Mouse (Mus musculus) kidney, postnatal 25 days (tissue): ENCODE measurements around the gene Tesmin.

ENCODE experiments used
- DNase-seq, 2 experiments: peaks; one replicate each; pipeline ENCODE4 v3.0.0; 2021; ENCODE audit warnings: mixed read lengths in 2 of 2

The Tesmin gene

DNA sequence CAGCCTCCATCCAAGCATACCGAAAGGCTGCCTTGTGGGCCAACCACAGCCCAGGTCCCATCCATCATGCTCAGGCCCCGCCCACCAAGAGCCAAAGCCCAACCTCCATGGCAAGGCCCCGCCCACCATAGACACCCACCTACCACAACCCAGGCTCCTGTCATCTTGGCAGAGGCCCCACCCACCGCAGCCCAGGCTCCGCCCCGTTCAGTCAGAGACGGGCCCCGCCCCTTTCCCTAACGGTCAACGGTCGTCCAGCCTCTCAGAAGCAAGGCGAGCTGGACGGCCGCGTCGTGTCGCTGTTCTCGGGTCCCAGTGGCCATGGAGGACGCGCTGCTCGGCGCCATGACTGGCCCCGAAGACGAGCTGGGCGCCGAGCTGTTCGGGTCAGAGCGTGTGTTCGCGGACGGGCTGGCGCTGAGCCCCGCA is at the start of gene Tesmin:
TSS of gene Tesmin (plus strand) at position 229 of the 429 bp plus-strand sequence.
- peak; percentile 95 for DNase-seq

DNA sequence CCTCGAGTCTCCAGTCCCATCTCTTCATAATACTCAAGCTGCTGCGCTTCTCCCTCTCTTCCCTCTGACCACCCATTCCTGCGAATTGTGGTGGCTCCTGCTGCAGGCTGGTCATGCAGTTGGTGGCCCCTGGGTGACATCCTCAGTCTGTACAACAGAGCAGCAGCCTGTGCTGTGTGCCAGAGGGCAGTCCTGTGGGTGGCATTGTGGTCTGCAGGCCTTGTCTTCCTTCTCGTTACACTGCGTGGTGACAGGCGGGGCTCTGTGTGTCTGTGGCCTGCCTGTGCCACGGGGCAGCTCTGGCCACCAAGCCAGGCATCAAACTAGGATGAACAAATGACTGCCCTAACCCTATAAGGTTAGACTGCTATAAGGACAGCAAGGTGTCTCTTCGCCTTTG is 49.5 kb upstream of the Tesmin start:
- no peak for DNase-seq

DNA sequence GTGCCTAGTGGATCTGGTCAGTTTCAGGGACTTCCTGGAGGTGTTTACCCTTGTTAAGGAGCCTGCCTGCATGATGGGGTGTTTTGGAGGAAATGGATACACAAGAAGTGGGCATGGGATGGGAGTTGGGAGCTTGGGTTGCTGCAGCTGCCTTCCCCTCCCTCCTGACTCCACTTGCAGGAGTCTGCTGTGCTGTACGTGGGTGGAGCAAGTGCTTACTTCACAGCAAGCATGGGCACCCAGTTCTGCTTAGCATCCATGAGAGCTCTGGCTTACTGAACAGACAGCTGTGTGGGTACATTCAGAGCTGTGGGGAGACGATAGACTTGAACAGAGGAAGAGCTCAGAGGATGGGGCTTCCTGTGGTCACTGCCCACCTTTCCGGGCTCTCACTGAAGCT is 47.6 kb upstream of the Tesmin start:
- no peak for DNase-seq

DNA sequence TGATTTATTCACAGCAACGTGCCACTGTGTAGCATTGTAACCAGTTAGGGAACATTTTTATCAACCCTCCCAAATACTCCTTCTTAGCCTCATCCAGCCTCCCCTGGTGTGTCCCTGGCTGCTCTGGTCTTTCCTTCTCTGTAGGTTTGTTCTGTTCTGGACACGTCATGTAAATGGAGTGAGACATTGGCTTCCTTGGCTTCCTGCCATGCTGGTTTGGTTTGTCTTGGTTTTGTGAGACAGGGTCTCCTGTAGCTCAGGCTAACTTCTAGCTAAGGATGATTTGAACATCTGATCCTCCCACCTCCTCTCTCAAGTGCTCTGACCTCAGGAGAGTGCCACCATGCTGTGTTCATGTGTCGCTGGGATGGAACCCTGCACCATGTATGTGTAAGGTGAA is 44.7 kb upstream of the Tesmin start:
- peak in 1 of 2 experiments; percentile 43 for DNase-seq

GRCm38 (mm10) chr19:3344636-3345544 is 43.8 kb upstream of the Tesmin start:
- DNase-seq, result peak; percentile 64 to 80

GRCm38 (mm10) chr19:3347784-3348183 is 40.9 kb upstream of the Tesmin start:
- peak in 1 of 2 experiments; percentile 38 for DNase-seq

DNA sequence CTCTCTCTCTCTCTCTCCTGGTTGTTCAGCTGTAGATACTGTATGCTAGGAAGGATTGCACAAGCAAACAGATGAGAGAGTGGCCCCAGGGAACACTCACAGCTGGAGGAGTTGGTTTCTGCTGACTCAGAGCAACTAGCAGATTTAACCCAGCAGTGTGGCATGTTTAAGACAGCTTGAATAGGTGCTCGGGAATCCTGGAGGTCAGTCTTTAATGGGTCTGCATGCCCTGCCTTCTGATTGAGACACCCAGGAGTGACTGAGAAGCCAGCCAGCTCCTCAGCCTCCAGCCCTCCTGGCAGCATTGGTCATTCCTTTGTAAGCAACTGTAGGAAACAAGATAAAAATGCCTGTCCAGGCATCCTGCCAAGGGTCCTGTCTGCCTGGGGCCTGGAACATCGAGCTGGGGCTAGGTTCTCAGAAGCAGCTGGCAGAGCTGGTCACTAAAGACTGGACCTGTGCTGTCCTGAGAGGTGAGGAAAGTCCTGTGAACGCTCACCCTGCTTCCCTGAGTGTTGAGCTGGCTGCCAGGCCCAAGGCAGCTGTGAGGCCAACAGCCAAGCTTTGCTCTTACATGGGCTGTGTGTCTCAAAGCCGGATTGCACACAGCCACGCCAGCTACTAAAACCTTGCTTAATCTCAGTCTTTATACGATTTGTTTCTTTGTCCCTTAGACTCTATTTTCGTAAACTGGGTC is 35.1 kb upstream of the Tesmin start:
- peak; percentile 85 to 86 for DNase-seq

GRCm38 (mm10) chr19:3355096-3355495 is 33.6 kb upstream of the Tesmin start:
- DNase-seq, result peak in 1 of 2 experiments; percentile 68

DNA sequence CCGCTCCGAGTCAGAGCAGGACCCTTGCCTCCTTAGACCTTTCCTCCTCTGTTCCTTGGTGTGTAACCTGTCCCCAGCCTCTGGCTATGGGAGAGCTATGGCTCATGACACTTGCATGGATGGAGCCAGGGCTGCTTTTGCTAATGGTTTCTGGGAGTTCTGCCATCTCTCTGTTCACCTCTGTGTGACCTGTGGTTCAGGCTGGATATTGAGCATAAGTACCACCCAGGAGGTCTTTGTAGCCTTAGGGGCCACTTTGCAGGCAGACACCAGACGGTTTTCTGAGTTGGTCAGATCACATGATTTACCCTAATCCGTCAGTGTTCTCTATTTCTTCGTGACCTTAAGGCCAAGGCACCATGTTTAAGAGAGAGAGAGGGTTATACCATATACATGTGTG is 32.1 kb upstream of the Tesmin start:
- DNase-seq, result peak; percentile 38 to 73

- DNase-seq, result no peak
Measured at GRCm38 (mm10) chr19:3357620-3358019, 31.0 kb upstream of the Tesmin start.

GRCm38 (mm10) chr19:3359841-3360588 is 28.6 kb upstream of the Tesmin start:
- no peak for DNase-seq

GRCm38 (mm10) chr19:3363510-3363909 is 25.1 kb upstream of the Tesmin start:
- DNase-seq, result peak in 1 of 2 experiments; percentile 32

- no peak for DNase-seq
Measured at GRCm38 (mm10) chr19:3365089-3365488, 23.6 kb upstream of the Tesmin start.

GRCm38 (mm10) chr19:3368276-3368675 is 20.4 kb upstream of the Tesmin start:
- no peak for DNase-seq

- DNase-seq, result peak; percentile 70 to 76
Measured at GRCm38 (mm10) chr19:3373380-3373779, 15.3 kb upstream of the Tesmin start.

- DNase-seq, result peak in 1 of 2 experiments; percentile 43
Measured at GRCm38 (mm10) chr19:3374028-3374427, 14.6 kb upstream of the Tesmin start.

DNA sequence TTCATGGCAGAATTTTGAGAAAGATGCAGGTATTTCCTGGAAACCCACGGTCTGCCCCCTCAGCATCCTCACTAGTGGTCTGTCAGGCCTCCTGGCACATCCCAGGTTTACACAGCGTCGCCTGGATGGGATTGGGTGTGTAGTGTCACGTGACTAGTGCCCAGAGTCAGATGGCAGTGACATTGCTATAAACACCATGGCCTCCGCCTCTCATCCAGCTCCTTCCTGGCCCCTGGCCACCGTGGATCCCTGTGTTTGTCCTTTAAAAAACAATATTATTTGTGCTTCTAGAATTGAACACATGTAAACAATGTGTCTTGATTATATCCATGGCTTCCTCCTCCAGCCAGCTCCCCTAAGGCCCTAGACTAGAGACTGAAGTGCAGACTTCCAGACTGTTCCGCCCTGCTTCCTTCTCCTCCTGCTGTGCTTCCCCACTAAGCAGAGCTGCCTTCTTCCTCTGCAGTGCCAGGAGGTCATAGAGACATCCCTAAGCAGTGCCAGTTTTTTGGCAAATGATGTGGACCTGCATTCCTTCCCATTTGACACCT is 12.6 kb upstream of the Tesmin start:
- DNase-seq, result peak in 1 of 2 experiments; percentile 40

- peak; percentile 22 to 39 for DNase-seq
Measured at GRCm38 (mm10) chr19:3376966-3377715, 11.5 kb upstream of the Tesmin start.

DNA sequence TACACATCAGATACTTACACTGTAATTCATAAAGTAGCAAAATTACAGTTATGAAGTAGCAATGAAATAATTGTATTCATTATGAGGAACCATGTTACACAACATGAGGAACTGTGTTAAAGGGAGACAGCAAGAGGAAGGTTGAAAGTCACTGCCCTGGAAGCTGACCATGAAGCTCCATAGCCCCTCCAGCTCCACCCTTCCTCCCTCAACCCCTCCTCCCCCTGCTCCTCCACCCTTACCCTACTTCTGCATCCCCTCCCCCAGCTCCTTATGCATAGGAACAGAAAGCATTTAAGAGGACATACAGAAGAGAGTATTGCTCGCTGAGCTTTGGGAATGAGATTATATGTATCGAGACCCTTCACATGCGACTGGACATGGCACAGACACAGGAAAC is 10.0 kb upstream of the Tesmin start:
- no peak for DNase-seq

GRCm38 (mm10) chr19:3388061-3388460 is 596 bp upstream of the Tesmin start:
- DNase-seq, result peak in 1 of 2 experiments; percentile 20

DNA sequence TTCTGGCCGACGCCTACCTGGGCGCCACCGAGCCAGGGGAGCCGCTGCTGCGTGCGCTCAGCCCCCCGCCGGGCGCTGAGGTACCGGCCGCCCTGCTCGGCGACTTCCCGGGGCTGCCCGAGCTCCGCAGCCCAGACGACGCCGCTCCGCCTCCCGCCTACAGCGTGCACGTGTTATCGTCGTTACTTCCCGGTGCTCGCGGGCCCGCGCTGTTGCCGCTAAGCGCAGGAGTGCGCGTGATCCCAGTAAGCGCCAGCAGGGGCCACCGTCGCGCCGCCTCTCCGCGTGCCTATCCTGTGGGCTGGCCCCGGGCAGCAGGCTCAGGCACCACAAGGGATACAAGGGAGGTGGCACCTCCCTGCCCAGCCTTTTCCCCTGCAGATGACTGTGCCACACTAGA is 432 bp downstream of the Tesmin start:
- peak; percentile 89 to 92 for DNase-seq

DNA sequence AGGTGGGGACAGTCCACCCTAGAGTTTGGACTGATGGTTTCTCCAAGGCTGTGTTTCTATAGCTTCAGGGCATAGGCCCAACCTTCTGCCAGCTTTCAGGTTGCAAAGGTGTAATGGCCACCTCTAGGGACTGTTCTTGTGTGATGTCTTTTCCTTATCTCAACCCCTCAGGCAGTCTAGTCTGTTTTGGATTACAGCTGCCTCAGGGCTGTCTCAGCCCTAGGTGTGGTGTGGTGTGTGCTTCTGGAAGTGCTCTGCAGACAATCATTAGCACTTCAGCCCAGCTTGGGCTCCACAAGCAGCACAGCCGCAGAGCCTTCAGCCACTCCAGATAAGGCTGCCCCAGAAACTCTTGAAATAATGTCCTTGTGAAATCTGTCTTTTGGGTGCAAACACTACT is 3.7 kb downstream of the Tesmin start:
- DNase-seq, result no peak
